9 mouse cellular contexts compared by ENCODE assay signal in the genomic region with DNA sequence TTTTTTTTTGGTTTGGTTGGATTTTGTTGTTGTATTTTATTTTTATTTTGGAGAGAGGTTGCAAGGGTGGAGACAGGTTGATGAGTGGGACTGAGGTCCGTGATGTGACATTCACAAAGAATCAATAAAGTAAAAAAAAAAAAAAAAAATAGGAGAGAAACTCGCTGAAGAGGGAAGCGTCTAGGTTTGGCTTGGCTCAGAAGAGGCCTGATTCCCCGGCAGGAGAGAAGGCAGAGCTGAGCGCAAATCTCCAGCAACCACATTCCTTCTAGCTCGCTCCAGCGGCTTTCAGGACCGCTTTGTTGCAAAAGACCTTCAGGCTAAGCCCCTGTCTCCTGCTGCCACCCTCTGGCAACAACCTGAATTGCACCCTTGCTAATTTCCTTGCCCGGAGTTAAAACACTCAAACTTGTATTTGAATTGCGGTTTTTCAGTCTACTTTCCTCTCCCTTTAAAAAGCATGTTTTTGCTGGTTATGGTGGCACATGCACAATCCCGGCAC. TPM values are rescaled to one million over a fixed set of nuclear protein-coding genes. Genes with fewer than 3 reads are reported as not detected.
DNase-seq lines count a peak whose midpoint lies in the region; ATAC-seq and TF ChIP-seq lines count a peak whose summit lies in the region.
"Had no signal": no experiment of that assay in that cellular context is flagged by ENCODE, and none has a peak within 500 bp of the region (broad histone marks: within the 10 kb centered on the region; RNA-seq: fewer than 3 reads in every experiment).

No protein-coding gene starts in this region.

- TF ChIP-seq EP300 in heart, postnatal 0 days (IDR thresholded peaks at IDR 0.05; ENCODE audit: low read depth), result no peak
- no peak for TF ChIP-seq EP300 in liver, postnatal 0 days (IDR thresholded peaks at IDR 0.05; ENCODE audit: low read depth)

- no peaks in the 10 kb centered on the region for H3K36me3 ChIP-seq in forebrain, embryonic 13.5 days (ENCODE audit: poor library complexity, severe bottlenecking)
- no peaks in the 10 kb centered on the region for H3K36me3 ChIP-seq in heart, postnatal 0 days (replicated peaks; ENCODE audit: control insufficient read depth, insufficient read depth, low read length)
- H3K36me3 ChIP-seq in liver, postnatal 0 days (replicated peaks; ENCODE audit: insufficient read depth, low read length), result no peaks in the 10 kb centered on the region
- no peaks in the 10 kb centered on the region for H3K36me3 ChIP-seq in neural tube, embryonic 14.5 days (ENCODE audit: control insufficient read depth, insufficient read depth, low read length)

- H3K27me3 ChIP-seq in forebrain, embryonic 13.5 days, result peaks cover 11% of the 10 kb centered on the region
- no peaks in the 10 kb centered on the region for H3K27me3 ChIP-seq in heart, postnatal 0 days (ENCODE audit: control insufficient read depth, insufficient read depth, low read length)
- H3K27me3 ChIP-seq in liver, postnatal 0 days (ENCODE audit: insufficient read depth, low read length), result no peaks in the 10 kb centered on the region
- H3K27me3 ChIP-seq in neural tube, embryonic 14.5 days (ENCODE audit: control insufficient read depth, insufficient read depth, low read length), result no peaks in the 10 kb centered on the region

- peak; percentile 93 for DNase-seq in brain, adult 2 months (ENCODE audit: low read depth, low spot score)
- peak; percentile 84 for DNase-seq in heart, postnatal 0 days (ENCODE audit: low spot score)
- DNase-seq in kidney, postnatal 25 days, result peak; percentile 85 to 89
- peak; percentile 88 for DNase-seq in liver, postnatal 0 days
- peak; percentile 96 for DNase-seq in testis, postnatal 10 days (ENCODE audit: low spot score)

- TF ChIP-seq CTCF in heart, postnatal 0 days (IDR thresholded peaks at IDR 0.05; ENCODE audit: low read depth), result peak; percentile 98
- peak; percentile 98 for TF ChIP-seq CTCF in liver, postnatal 0 days (IDR thresholded peaks at IDR 0.05; ENCODE audit: low read depth)

- 3% methylated on average over 11 of the region's 11 CpGs for WGBS in forebrain, embryonic 13.5 days
- WGBS in heart, postnatal 0 days, result 5% methylated on average over 11 of the region's 11 CpGs
- WGBS in liver, postnatal 0 days (ENCODE audit: insufficient replicate concordance), result 8% methylated on average over 11 of the region's 11 CpGs
- WGBS in neural tube, embryonic 14.5 days, result 6% methylated on average over 11 of the region's 11 CpGs

- 0 out of 2 replicates have a peak overlapping the region, but pooled peaks have one; percentile 22 for H3K4me2 ChIP-seq in forebrain, embryonic 13.5 days
- H3K4me2 ChIP-seq in heart, postnatal 0 days (ENCODE audit: low read depth, low read length), result peak overlapping the region; percentile 29; the same call in 1 of the 2 replicates
- no peak overlapping the region for H3K4me2 ChIP-seq in liver, postnatal 0 days (ENCODE audit: low read depth, low read length)
- H3K4me2 ChIP-seq in neural tube, embryonic 14.5 days (ENCODE audit: low read depth, low read length), result no peak overlapping the region; the same call in 1 of the 2 replicates

- peak; percentile 17 for ATAC-seq in CD4-positive, CD25-positive, alpha-beta regulatory T cell, adult 4 months
- ATAC-seq in forebrain, embryonic 13.5 days, result peak; percentile 79
- ATAC-seq in heart, postnatal 0 days (ENCODE audit: insufficient read depth, low read depth), result peak; percentile 72
- ATAC-seq in liver, postnatal 0 days, result peak; percentile 30; the same call in 1 of the 2 replicates
- peak; percentile 74; the same call in 1 of the 2 replicates for ATAC-seq in neural tube, embryonic 14.5 days (ENCODE audit: low read depth)

- no peak overlapping the region for H3K27ac ChIP-seq in forebrain, embryonic 13.5 days
- H3K27ac ChIP-seq in heart, postnatal 0 days (ENCODE audit: low read depth), result no peak overlapping the region
- no peak overlapping the region for H3K27ac ChIP-seq in liver, postnatal 0 days (ENCODE audit: low read depth)
- H3K27ac ChIP-seq in neural tube, embryonic 14.5 days (ENCODE audit: low read depth, low read length), result no peak overlapping the region

- H3K9me3 ChIP-seq in forebrain, embryonic 13.5 days (replicated peaks), result no peaks in the 10 kb centered on the region; the same call in 1 of the 2 replicates
- no peaks in the 10 kb centered on the region for H3K9me3 ChIP-seq in heart, postnatal 0 days (replicated peaks; ENCODE audit: control insufficient read depth, low read length)
- no peaks in the 10 kb centered on the region for H3K9me3 ChIP-seq in liver, postnatal 0 days (ENCODE audit: low read length)
- no peaks in the 10 kb centered on the region for H3K9me3 ChIP-seq in neural tube, embryonic 14.5 days (ENCODE audit: control insufficient read depth, low read length)

- H3K4me3 ChIP-seq in forebrain, embryonic 13.5 days, result no peak overlapping the region
- no peak overlapping the region for H3K4me3 ChIP-seq in heart, postnatal 0 days (ENCODE audit: low read depth, low read length)
- H3K4me3 ChIP-seq in liver, postnatal 0 days (ENCODE audit: low read depth, low read length), result no peak overlapping the region
- H3K4me3 ChIP-seq in neural tube, embryonic 14.5 days (ENCODE audit: low read depth, low read length), result no peak overlapping the region
- H3K4me3 ChIP-seq: erythroblast, embryonic 14.5 days had no signal

- H3K9ac ChIP-seq in forebrain, embryonic 13.5 days, result no peak overlapping the region
- no peak overlapping the region for H3K9ac ChIP-seq in heart, postnatal 0 days (replicated peaks; ENCODE audit: low read depth, low read length)
- H3K9ac ChIP-seq in liver, postnatal 0 days (replicated peaks), result no peak overlapping the region
- H3K9ac ChIP-seq in neural tube, embryonic 14.5 days (replicated peaks; ENCODE audit: low read depth, low read length), result no peak overlapping the region

- H3K4me1 ChIP-seq in forebrain, embryonic 13.5 days, result peaks cover 9% of the 10 kb centered on the region
- H3K4me1 ChIP-seq in heart, postnatal 0 days (ENCODE audit: control insufficient read depth, insufficient read depth), result 0 out of 2 replicates have a peak, but pooled peaks cover 5% of the 10 kb centered on the region
- 0 out of 2 replicates have a peak, but pooled peaks cover 4% of the 10 kb centered on the region for H3K4me1 ChIP-seq in liver, postnatal 0 days (ENCODE audit: insufficient read depth)
- peaks cover 12% of the 10 kb centered on the region; the same call in 1 of the 2 replicates for H3K4me1 ChIP-seq in neural tube, embryonic 14.5 days (ENCODE audit: control insufficient read depth, insufficient read depth, low read length)

RNA-seq across cellular contexts. Expression of a gene that starts 7.7 kb away (rescaled TPM):
- polyA plus RNA-seq in CD4-positive, CD25-positive, alpha-beta regulatory T cell, adult 4 months (2017; shearing (Covaris generic)), result 1,000 to 10,000 TPM; 1,558 to 1,756 TPM
- not detected in 2 replicates for polyA plus RNA-seq in forebrain, embryonic 13.5 days (2015; fragmentation: Nextera tagmentation; extraction: Ambion mirVana)
- 0.62 TPM in 1 of 2 replicates, not detected in the other for total RNA-seq in heart, postnatal 0 days (2014; rRNA removed; ENCODE audit: low replicate concordance)
- 0.19 TPM in 1 of 2 replicates, not detected in the other for polyA plus RNA-seq in heart, postnatal 0 days (2015; fragmentation: Nextera tagmentation; extraction: Ambion mirVana)
- 1.8 and 2.5 TPM in 2 replicates for polyA plus RNA-seq in liver, postnatal 0 days (2015; fragmentation: Nextera tagmentation; extraction: Ambion mirVana)
- polyA plus RNA-seq in neural tube, embryonic 14.5 days (2014; fragmentation: Nextera tagmentation; extraction: Ambion mirVana), result 0.17 TPM in 1 of 2 replicates, not detected in the other
- polyA plus RNA-seq: erythroblast, embryonic 14.5 days had no signal

Comparison
In these comparisons a context has a peak if more than half of its experiments do, and no peak if none do; other contexts are left out.
1. ATAC-seq: peak in every context shown above with its lines; median percentile 79 in forebrain, embryonic 13.5 days; 74 in neural tube, embryonic 14.5 days; 72 in heart, postnatal 0 days; 30 in liver, postnatal 0 days; 17 in CD4-positive, CD25-positive, alpha-beta regulatory T cell, adult 4 months.
2. H3K4me2 ChIP-seq: peak in forebrain, embryonic 13.5 days (single experiment) and heart, postnatal 0 days (single experiment); none in liver, postnatal 0 days (single experiment) and neural tube, embryonic 14.5 days (single experiment).
3. RNA of a gene that starts 7.7 kb away (polyA plus RNA-seq): 1,558 to 1,756 TPM in CD4-positive, CD25-positive, alpha-beta regulatory T cell, adult 4 months; 1.8 to 2.5 TPM in liver, postnatal 0 days, 0.17 TPM in neural tube, embryonic 14.5 days, 0.19 TPM in heart, postnatal 0 days and not detected in forebrain, embryonic 13.5 days; every median in the first group is over 100 times any median in the second.
4. Peak in every context shown above with its lines, with median percentiles within 50 percentile points of each other: DNase-seq.